Mouse (Mus musculus) Patski (cell line): ENCODE results near the gene Krt32. TPM values are rescaled to one million over a fixed set of nuclear protein-coding genes. Genes with fewer than 3 reads are reported as not detected.

Experiments
- ATAC-seq: fragments of 100-300 bp; one replicate; pipeline ENCODE4 v1.8.0; 2021
- CTCF ChIA-PET: fragments of 350-600 bp; sonication (Branson Sonifier 250); formaldehyde crosslinking; loops from one replicate; lab custom pipeline; 2022; ENCODE audit warnings: inconsistent platforms; lab: Charles Lee
- POLR2A ChIA-PET: fragments of 350-600 bp; sonication (Branson Sonifier 250); formaldehyde crosslinking; loops from one replicate; lab custom pipeline; 2022; ENCODE audit warnings: antibody characterized with exemption, inconsistent platforms; lab: Charles Lee
- DNase-seq: peaks from one replicate; pipeline ENCODE4 v3.0.0-alpha.2; 2011; ENCODE audit warnings: low read depth, low spot score
- H3K27me3 ChIP-seq: fragments of 371-371 bp; one replicate; pipeline ENCODE4 v1.5.1; 2021
- CTCF ChIP-seq: fragments of 100-300 bp; IDR thresholded peaks from one replicate; pipeline ENCODE4 v1.5.1; 2021
- in situ Hi-C: fragments of 300-500 bp; cut with MboI; formaldehyde crosslinking; loops from 3 replicates; pipeline ENCODE4 v1.11.1; 2018; ENCODE audit warnings: low pct_unique_long_range_greater_than_20kb, mixed read lengths
- polyA plus RNA-seq: library from polyadenylated mRNA; unstranded; gene quantifications from one replicate; pipeline ENCODE4 v1.2.3, GENCODE M21; 2021

The Krt32 gene
- polyA plus RNA-seq, 1 experiment from 2014 or later, result not detected

GRCm38 (mm10) chr11:100102693-100103429 is 14.8 kb upstream of the Krt32 start:
- no peaks in the 10 kb centered on the region for H3K27me3 ChIP-seq
- no peak for ATAC-seq
- ChIA-PET CTCF (no interaction called here), POLR2A (no interaction called here)
- no peak for DNase-seq
- in situ Hi-C loops, result no loop called here
- TF ChIP-seq CTCF, result no peak

- no peak for TF ChIP-seq CTCF
- no peaks in the 10 kb centered on the region for H3K27me3 ChIP-seq
- POLR2A ChIA-PET, result no interaction called here
- CTCF ChIA-PET, result no interaction called here
- no peak for ATAC-seq
- in situ Hi-C loops, result no loop called here
- DNase-seq, result no peak
Observed at GRCm38 (mm10) chr11:100100391-100100790, 12.4 kb upstream of the Krt32 start.

GRCm38 (mm10) chr11:100097819-100098218 is 9.8 kb upstream of the Krt32 start:
- no peak for TF ChIP-seq CTCF
- ChIA-PET CTCF (no interaction called here), POLR2A (no interaction called here)
- in situ Hi-C loops, result no loop called here
- DNase-seq (no peak), ATAC-seq (no peak)
- H3K27me3 ChIP-seq, result peaks cover 7% of the 10 kb centered on the region

GRCm38 (mm10) chr11:100096141-100096540 is 8.1 kb upstream of the Krt32 start, which contains the start of gene Krt35:
Gene Krt35, minus strand, starts transcription at chr11:100096241.
- ATAC-seq (no peak), DNase-seq (no peak)
- peaks cover 7% of the 10 kb centered on the region for H3K27me3 ChIP-seq
- TF ChIP-seq CTCF, result no peak
- CTCF ChIA-PET, result interaction anchor here (1.4 kb wide), 1 partner anchor 73 kb away, joined by 3 read pairs; no protein-coding TSS in a partner anchor
- in situ Hi-C loops, result no loop called here
- POLR2A ChIA-PET, result no interaction called here

GRCm38 (mm10) chr11:100088378-100089025 is 476 bp upstream of the Krt32 start:
- ChIA-PET POLR2A (no interaction called here), CTCF (no interaction called here)
- in situ Hi-C loops, result no loop called here
- H3K27me3 ChIP-seq, result no peaks in the 10 kb centered on the region
- DNase-seq (no peak), ATAC-seq (no peak)
- no peak for TF ChIP-seq CTCF

- DNase-seq (no peak), ATAC-seq (no peak)
- ChIA-PET POLR2A (interaction anchor here (0.5 kb wide), 1 partner anchor 106 kb away, joined by 3 read pairs; no protein-coding TSS in a partner anchor), CTCF (no interaction called here)
- peaks cover 4% of the 10 kb centered on the region for H3K27me3 ChIP-seq
- TF ChIP-seq CTCF, result no peak
- in situ Hi-C loops, result no loop called here
Observed at GRCm38 (mm10) chr11:100073873-100074272, 14.2 kb downstream of the Krt32 start.

- in situ Hi-C loops, result no loop called here
- no peak for ATAC-seq
- TF ChIP-seq CTCF, result no peak
- DNase-seq, result no peak
- peaks cover 4% of the 10 kb centered on the region for H3K27me3 ChIP-seq
- CTCF ChIA-PET, result interaction anchor here (0.6 to 1.4 kb wide), 2 partner anchors 9 to 20 kb away, joined by 3 read pairs; no protein-coding TSS in a partner anchor
- POLR2A ChIA-PET, result no interaction called here
Observed at GRCm38 (mm10) chr11:100067293-100068036, 20.6 kb downstream of the Krt32 start.

- in situ Hi-C loops, result no loop called here
- ATAC-seq (no peak), DNase-seq (no peak)
- TF ChIP-seq CTCF, result no peak
- ChIA-PET CTCF (interaction anchor here (1.4 kb wide), 1 partner anchor 10 kb away, joined by 3 read pairs; no protein-coding TSS in a partner anchor), POLR2A (no interaction called here)
- no peaks in the 10 kb centered on the region for H3K27me3 ChIP-seq
Observed at GRCm38 (mm10) chr11:100066236-100067010, 21.6 kb downstream of the Krt32 start.

- no peaks in the 10 kb centered on the region for H3K27me3 ChIP-seq
- CTCF ChIA-PET, result no interaction called here
- POLR2A ChIA-PET, result no interaction called here
- ATAC-seq (no peak), DNase-seq (no peak)
- in situ Hi-C loops, result no loop called here
- TF ChIP-seq CTCF, result no peak
Observed at GRCm38 (mm10) chr11:100058875-100059274, 29.2 kb downstream of the Krt32 start.
